Mouse (Mus musculus) CH12.LX (cell line): ENCODE measurements at regions not wholly inside any gene's neighbourhood (a gene's known extent, or its start where the extent isn't known, plus 50 kb on each side); places are given as distances from the start of the nearest gene placed in this dataset.

Experiments
- DNase-seq: peaks from one replicate; pipeline ENCODE4 v3.0.0-alpha.2; 2013; ENCODE audit errors: extremely low read depth
- H3K27ac ChIP-seq: 2 replicates; pipeline ENCODE4 v1.5.1; 2012; ENCODE audit warnings: low read depth, mild to moderate bottlenecking, control low read depth, moderate library complexity; ENCODE audit not compliant: insufficient read depth
- H3K27me3 ChIP-seq: replicated peaks from 2 replicates; pipeline ENCODE3; 2012; ENCODE audit warnings: inconsistent platforms
- H3K36me3 ChIP-seq, 2 experiments: replicated peaks in 1 of 2; 2 replicates each; pipeline versions ENCODE3 to v1.6.1; 2012; ENCODE audit warnings: inconsistent platforms in 1 of 2, low read length in 1 of 2, mild to moderate bottlenecking in 1 of 2, mixed read lengths in 1 of 2, moderate library complexity in 1 of 2; ENCODE audit not compliant: control insufficient read depth in 1 of 2, insufficient read depth in 1 of 2
- H3K4me1 ChIP-seq, 2 experiments: 2 replicates each; pipeline ENCODE4 v1.6.1; 2012; ENCODE audit warnings: inconsistent platforms in 1 of 2, moderate library complexity in 1 of 2; ENCODE audit not compliant: insufficient read depth in 2 of 2, control insufficient read depth in 1 of 2
- H3K4me2 ChIP-seq: 2 replicates; pipeline ENCODE4 v1.6.1; 2012; ENCODE audit warnings: low read depth, mild to moderate bottlenecking, control low read depth; ENCODE audit not compliant: poor library complexity, insufficient read depth, severe bottlenecking
- H3K4me3 ChIP-seq, 3 experiments: fragments of 150-350 bp in 1 of 3; sonication (generic) in 1 of 3; replicated peaks in 1 of 3; 2 replicates each; pipeline versions ENCODE3 to v1.5.1; 2011 to 2012; ENCODE audit warnings: low read depth in 2 of 3, low read length in 2 of 3, mild to moderate bottlenecking in 2 of 3, moderate library complexity in 2 of 3, control low read depth in 1 of 3, improper control_type of control experiment in 1 of 3, inconsistent platforms in 1 of 3, mixed read lengths in 1 of 3; ENCODE audit not compliant: poor library complexity in 1 of 3
- H3K79me2 ChIP-seq: replicated peaks from 2 replicates; pipeline ENCODE4 v1.6.1; 2012; ENCODE audit warnings: mild to moderate bottlenecking, moderate library complexity; ENCODE audit not compliant: control insufficient read depth, poor library complexity, insufficient read depth, severe bottlenecking; ENCODE audit errors: extremely low read depth
- H3K9ac ChIP-seq: 2 replicates; pipeline ENCODE4 v1.6.1; 2012; ENCODE audit warnings: low read depth, mild to moderate bottlenecking, control low read depth, moderate library complexity; ENCODE audit not compliant: insufficient read depth
- H3K9me3 ChIP-seq: replicated peaks from 2 replicates; pipeline ENCODE3; 2012; ENCODE audit warnings: low read length, inconsistent platforms, mixed read lengths
- BHLHE40 ChIP-seq: IDR thresholded peaks from 2 replicates; pipeline ENCODE4 v1.6.1; 2011; ENCODE audit warnings: mild to moderate bottlenecking, low read depth, low read length, improper control_type of control experiment
- CHD1 ChIP-seq: IDR thresholded peaks from 2 replicates; pipeline ENCODE4 v1.6.1; 2012; ENCODE audit warnings: low read depth, low read length, improper control_type of control experiment, inconsistent platforms
- EP300 ChIP-seq: IDR thresholded peaks from 2 replicates; pipeline ENCODE4 v1.6.1; 2011; ENCODE audit warnings: low read length, improper control_type of control experiment
- GABPA ChIP-seq: IDR thresholded peaks from 2 replicates; pipeline ENCODE4 v1.6.1; 2012; ENCODE audit warnings: low read depth, low read length, improper control_type of control experiment, inconsistent platforms; ENCODE audit not compliant: insufficient replicate concordance
- IRF4 ChIP-seq: IDR thresholded peaks from 2 replicates; pipeline ENCODE4 v1.6.1; 2014; ENCODE audit warnings: low read depth, mild to moderate bottlenecking, inconsistent platforms, low read length, improper control_type of control experiment
- KAT2A ChIP-seq: IDR thresholded peaks from 2 replicates; pipeline ENCODE4 v1.6.1; 2012; ENCODE audit warnings: low read length, improper control_type of control experiment, inconsistent platforms; ENCODE audit not compliant: insufficient replicate concordance
- MAX ChIP-seq: IDR thresholded peaks from 2 replicates; pipeline ENCODE4 v1.6.1; 2011; ENCODE audit warnings: low read length, improper control_type of control experiment
- MXI1 ChIP-seq: IDR thresholded peaks from 2 replicates; pipeline ENCODE4 v1.6.1; 2011; ENCODE audit warnings: mild to moderate bottlenecking, low read depth, low read length, improper control_type of control experiment
- NELFE ChIP-seq: IDR thresholded peaks from 2 replicates; pipeline ENCODE4 v1.6.1; 2011; ENCODE audit warnings: low read depth, low read length, improper control_type of control experiment
- POLR2AphosphoS2 ChIP-seq: IDR thresholded peaks from 2 replicates; pipeline ENCODE4 v1.6.1; 2011; ENCODE audit warnings: low read depth, low read length, improper control_type of control experiment
- RAD21 ChIP-seq: IDR thresholded peaks from 2 replicates; pipeline ENCODE4 v1.6.1; 2011; ENCODE audit warnings: low read depth, mild to moderate bottlenecking, low read length, improper control_type of control experiment, moderate library complexity
- RCOR1 ChIP-seq: conservative IDR thresholded peaks from 2 replicates; pipeline ENCODE4 v1.6.1; 2012; ENCODE audit warnings: low read depth, mild to moderate bottlenecking, inconsistent platforms, low read length, improper control_type of control experiment
- SIN3A ChIP-seq: IDR thresholded peaks from 2 replicates; pipeline ENCODE4 v1.6.1; 2012; ENCODE audit warnings: low read length, improper control_type of control experiment, inconsistent platforms
- TCF12 ChIP-seq: IDR thresholded peaks from 2 replicates; pipeline ENCODE4 v1.6.1; 2014; ENCODE audit warnings: low read depth, mild to moderate bottlenecking, inconsistent platforms, low read length, improper control_type of control experiment
- ZC3H11A ChIP-seq: IDR thresholded peaks from 2 replicates; pipeline ENCODE4 v1.6.1; 2012; ENCODE audit warnings: low read depth, mild to moderate bottlenecking, inconsistent platforms, low read length, improper control_type of control experiment
- ZKSCAN1 ChIP-seq: IDR thresholded peaks from 2 replicates; pipeline ENCODE4 v1.6.1; 2012; ENCODE audit warnings: low read depth, inconsistent platforms, low read length, improper control_type of control experiment, borderline replicate concordance
- dilution Hi-C: fragments of 300-500 bp; cut with MboI; formaldehyde crosslinking; loops from 2 replicates; pipeline ENCODE4 v1.14.3; 2020; ENCODE audit warnings: low sequenced_read_pairs; ENCODE audit not compliant: extremely low pct_unique_long_range_greater_than_20kb, extremely low pct_ligation_motif_present
- in situ Hi-C: fragments of 300-500 bp; cut with MboI; formaldehyde crosslinking; loops from 3 replicates; pipeline ENCODE4 v1.14.3; 2019; ENCODE audit warnings: low sequenced_read_pairs, low pct_ligation_motif_present, low pct_unique_long_range_greater_than_20kb, mixed read lengths

DNA sequence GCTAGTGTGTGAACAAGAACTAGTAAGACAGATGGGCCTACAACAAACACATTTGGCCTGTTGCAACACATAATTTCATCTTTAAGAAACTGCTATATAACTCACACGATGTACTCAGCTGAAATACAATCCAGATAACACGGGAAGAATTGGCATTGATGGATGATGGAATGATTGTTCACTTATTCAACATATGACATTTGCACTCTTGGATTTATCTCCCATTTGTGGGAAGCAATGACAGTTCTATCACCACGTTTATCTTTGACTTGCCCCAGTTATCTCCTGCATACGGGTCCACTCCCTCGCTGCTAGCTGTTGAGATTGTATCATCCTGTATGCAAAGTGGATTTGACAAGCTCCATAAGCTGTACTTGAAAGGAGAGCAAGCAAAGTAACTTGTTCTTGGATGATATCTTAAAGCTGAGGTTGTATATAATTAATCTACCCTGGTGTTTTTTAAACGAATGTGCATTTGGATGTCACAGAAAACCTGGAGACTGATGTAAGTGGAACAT is 2474.9 kb upstream of the Gm7489 start:
- no peak for TF ChIP-seq GABPA
- no peak for TF ChIP-seq BHLHE40
- no peak for TF ChIP-seq EP300
- no peak for TF ChIP-seq NELFE
- TF ChIP-seq TCF12: no peak
- TF ChIP-seq MXI1: no peak
- TF ChIP-seq ZC3H11A: no peak
- no peak for TF ChIP-seq CHD1
- no peak for TF ChIP-seq MAX
- TF ChIP-seq RAD21: no peak
- TF ChIP-seq POLR2AphosphoS2: no peak
- TF ChIP-seq RCOR1: no peak
- no peak for TF ChIP-seq KAT2A
- Histone ChIP-seq H3K27me3 (no peaks in the 10 kb centered on the region), H3K9ac (no peak overlapping the region), H3K4me2 (no peak overlapping the region), H3K27ac (no peak overlapping the region), H3K4me1 (peaks cover 0 to 3% of the 10 kb centered on the region in 2 experiments; a peak in 1 of 4 replicates), H3K36me3 (no peaks in the 10 kb centered on the region), H3K4me3 (no peak overlapping the region), H3K9me3 (no peaks in the 10 kb centered on the region), H3K79me2 (no peaks in the 10 kb centered on the region)
- dilution Hi-C loops: no loop called here
- in situ Hi-C loops: no loop called here
- no peak for DNase-seq

DNA sequence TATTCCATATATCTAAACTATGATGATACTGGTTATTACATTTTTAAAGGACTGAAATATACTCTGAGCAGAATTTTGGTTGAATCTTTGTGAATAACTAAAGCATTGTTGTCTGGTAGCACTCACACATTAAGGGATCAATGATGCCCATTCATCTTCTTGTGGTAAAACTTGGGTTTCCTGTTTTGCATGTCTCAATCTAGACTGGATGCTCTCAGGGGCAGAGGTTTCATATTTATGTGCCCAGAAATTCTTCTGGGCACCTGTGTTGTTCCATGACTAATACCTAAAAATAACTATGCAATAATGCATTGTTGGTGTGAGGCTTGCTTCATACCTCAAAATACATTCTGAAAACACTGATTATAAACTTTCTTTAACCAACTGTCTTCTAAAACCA is 2472.7 kb upstream of the Gm7489 start:
- peak; percentile 6 for DNase-seq
- no peaks in the 10 kb centered on the region for H3K36me3 ChIP-seq
- no peaks in the 10 kb centered on the region for H3K79me2 ChIP-seq
- no peaks in the 10 kb centered on the region for H3K9me3 ChIP-seq
- dilution Hi-C loops: no loop called here
- no peaks in the 10 kb centered on the region for H3K27me3 ChIP-seq
- no peak overlapping the region for H3K4me3 ChIP-seq
- H3K9ac ChIP-seq: no peak overlapping the region
- TF ChIP-seq SIN3A (no peak), ZKSCAN1 (no peak), GABPA (no peak), IRF4 (no peak)
- H3K4me2 ChIP-seq: no peak overlapping the region
- no peak overlapping the region for H3K27ac ChIP-seq
- peaks cover 0 to 3% of the 10 kb centered on the region in 2 experiments; a peak in 1 of 4 replicates for H3K4me1 ChIP-seq
- in situ Hi-C loops: no loop called here
